In genomic region chr16:17832821-17833220, GRCm38 (mm10) we compare ENCODE assay signal across 10 mouse cellular contexts. TPM values are rescaled to one million over a fixed set of nuclear protein-coding genes. Genes with fewer than 3 reads are reported as not detected.
DNase-seq lines count a peak whose midpoint lies in the region; ATAC-seq and TF ChIP-seq lines count a peak whose summit lies in the region.
"Had no signal": no experiment of that assay in that cellular context is flagged by ENCODE, and none has a peak within 500 bp of the region (broad histone marks: within the 10 kb centered on the region; RNA-seq: fewer than 3 reads in every experiment).

TSS of gene B830017H08Rik (plus strand) at chr16:17833121.

- H3K4me3 ChIP-seq in heart, embryonic 10.5 days: peak within 1 kb of the TSS; percentile 78
- H3K4me3 ChIP-seq in C2C12 (ENCODE audit: insufficient read depth, poor library complexity, severe bottlenecking): no peak within 1 kb of the TSS
- H3K4me3 ChIP-seq in forebrain, embryonic 15.5 days: peak within 1 kb of the TSS; percentile 61
- peak within 1 kb of the TSS; percentile 48 for H3K4me3 ChIP-seq in liver, embryonic 15.5 days (replicated peaks)

- peak within 1 kb of the TSS; percentile 85 for H3K4me2 ChIP-seq in forebrain, embryonic 15.5 days (replicated peaks)
- H3K4me2 ChIP-seq in liver, embryonic 15.5 days: peak within 1 kb of the TSS; percentile 68

- H3K4me1 ChIP-seq in heart, embryonic 10.5 days: peaks cover 19% of the 10 kb centered on the region
- H3K4me1 ChIP-seq in forebrain, embryonic 15.5 days: peaks cover 13% of the 10 kb centered on the region
- H3K4me1 ChIP-seq in liver, embryonic 15.5 days (replicated peaks): peaks cover 14% of the 10 kb centered on the region

- peak within 1 kb of the TSS; percentile 55 for H3ac ChIP-seq in C2C12 (ENCODE audit: control insufficient read depth, insufficient read length, low read depth)

- intact Hi-C loops in heart, postnatal 36 days (cut with DNase I): no loop called here

- peak; percentile 12; the same call in 1 of the 2 replicates for ATAC-seq in forebrain, embryonic 15.5 days (replicated peaks)
- no peak for ATAC-seq in liver, embryonic 15.5 days (ENCODE audit: insufficient read depth)
- no peak for ATAC-seq in CD4-positive, CD25-positive, alpha-beta regulatory T cell, adult 4 months

- no peaks in the 10 kb centered on the region for H3K9me3 ChIP-seq in heart, embryonic 10.5 days
- H3K9me3 ChIP-seq in forebrain, embryonic 15.5 days: no peaks in the 10 kb centered on the region
- no peaks in the 10 kb centered on the region for H3K9me3 ChIP-seq in liver, embryonic 15.5 days (replicated peaks)

- H3K79me2 ChIP-seq in C2C12 (ENCODE audit: control insufficient read depth, insufficient read depth): no peaks in the 10 kb centered on the region

- TF ChIP-seq CTCF in C2C12 (IDR thresholded peaks at IDR 0.05; ENCODE audit: control insufficient read depth, insufficient read depth, insufficient read length): no peak

- H3K9ac ChIP-seq in forebrain, embryonic 15.5 days (replicated peaks): peak within 1 kb of the TSS; percentile 64
- no peak within 1 kb of the TSS for H3K9ac ChIP-seq in liver, embryonic 15.5 days

- no peaks in the 10 kb centered on the region for H3K36me3 ChIP-seq in heart, embryonic 10.5 days
- no peaks in the 10 kb centered on the region for H3K36me3 ChIP-seq in C2C12 (ENCODE audit: control insufficient read depth, insufficient read depth)
- no peaks in the 10 kb centered on the region for H3K36me3 ChIP-seq in forebrain, embryonic 15.5 days
- no peaks in the 10 kb centered on the region for H3K36me3 ChIP-seq in liver, embryonic 15.5 days (replicated peaks)

- no peak for DNase-seq in heart, embryonic 10.5 days (ENCODE audit: low spot score)
- no peak for DNase-seq in heart, postnatal 36 days
- no peak for DNase-seq in gastrocnemius, postnatal 25 days
- no peak for DNase-seq in retina, postnatal 1 day
- DNase-seq: B cell, adult 2 months had no signal

- 29% methylated on average over 7 of the region's 7 CpGs for WGBS in heart, embryonic 10.5 days
- 17% methylated on average over 7 of the region's 7 CpGs for WGBS in forebrain, embryonic 15.5 days
- 19% methylated on average over 7 of the region's 7 CpGs for WGBS in liver, embryonic 15.5 days (ENCODE audit: insufficient replicate concordance)

- H3K27ac ChIP-seq in heart, embryonic 10.5 days: peak within 1 kb of the TSS; percentile 78
- peak within 1 kb of the TSS; percentile 86 for H3K27ac ChIP-seq in forebrain, embryonic 15.5 days (replicated peaks)
- H3K27ac ChIP-seq in liver, embryonic 15.5 days (replicated peaks): no peak within 1 kb of the TSS

- peaks cover 100% of the 10 kb centered on the region for H3K27me3 ChIP-seq in heart, embryonic 10.5 days (ENCODE audit: insufficient read depth, poor library complexity, severe bottlenecking)
- peaks cover 79% of the 10 kb centered on the region for H3K27me3 ChIP-seq in C2C12 (ENCODE audit: control insufficient read depth, insufficient read depth, insufficient read length)
- peaks cover 59% of the 10 kb centered on the region for H3K27me3 ChIP-seq in forebrain, embryonic 15.5 days
- peaks cover 100% of the 10 kb centered on the region for H3K27me3 ChIP-seq in liver, embryonic 15.5 days

- no peaks in the 10 kb centered on the region for H3K79me3 ChIP-seq in C2C12 (ENCODE audit: low read depth)

TF ChIP-seq in C2C12, 6 proteins besides CTCF, POLR2A, EP300 and RAD21:
- TF ChIP-seq USF1 (IDR thresholded peaks at IDR 0.05; ENCODE audit: low read depth) (no peak), MAX (IDR thresholded peaks at IDR 0.05) (no peak), MYOG (IDR thresholded peaks at IDR 0.05; ENCODE audit: control insufficient read depth, extremely low read depth, insufficient read length) (no peak), CEBPB (IDR thresholded peaks at IDR 0.05; ENCODE audit: low read depth) (no peak), MYOD1 (IDR thresholded peaks at IDR 0.05; ENCODE audit: control insufficient read depth, insufficient read length, low read depth) (no peak), FOSL1 (IDR thresholded peaks at IDR 0.05; ENCODE audit: insufficient read depth, low read length, poor library complexity, severe bottlenecking) (no peak)

RNA-seq across cellular contexts. Expression of gene B830017H08Rik, which starts in this region (rescaled TPM):
- polyA plus RNA-seq in heart, embryonic 10.5 days (2016; fragmentation: Nextera tagmentation; extraction: Ambion mirVana): not detected in 2 replicates
- total RNA-seq in heart, postnatal 36 days (2021): not detected
- not detected for polyA plus RNA-seq in C2C12 (2012; fragmentation: generic; extraction: Trizol)
- 0.93 and 1.3 TPM in 2 replicates for polyA plus RNA-seq in forebrain, embryonic 15.5 days (2015; fragmentation: Nextera tagmentation; extraction: Ambion mirVana)
- not detected in 2 replicates for polyA plus RNA-seq in liver, embryonic 15.5 days (2015; fragmentation: Nextera tagmentation; extraction: Ambion mirVana)
- not detected for total RNA-seq in gastrocnemius, postnatal 25 days (2021)
- polyA plus RNA-seq in CD4-positive, CD25-positive, alpha-beta regulatory T cell, adult 4 months (2017; shearing (Covaris generic)): not detected
- total RNA-seq: neutrophil, adult 5-6 weeks had no signal
